Mouse (Mus musculus): Measurements from ENCODE around the gene Lhfp.
"Not testable (repeated sequence)": the region's sequence is repeated elsewhere in the genome, so short reads cannot be mapped to it uniquely, and the experiment has no call there.

Gene Lhfp

DNA sequence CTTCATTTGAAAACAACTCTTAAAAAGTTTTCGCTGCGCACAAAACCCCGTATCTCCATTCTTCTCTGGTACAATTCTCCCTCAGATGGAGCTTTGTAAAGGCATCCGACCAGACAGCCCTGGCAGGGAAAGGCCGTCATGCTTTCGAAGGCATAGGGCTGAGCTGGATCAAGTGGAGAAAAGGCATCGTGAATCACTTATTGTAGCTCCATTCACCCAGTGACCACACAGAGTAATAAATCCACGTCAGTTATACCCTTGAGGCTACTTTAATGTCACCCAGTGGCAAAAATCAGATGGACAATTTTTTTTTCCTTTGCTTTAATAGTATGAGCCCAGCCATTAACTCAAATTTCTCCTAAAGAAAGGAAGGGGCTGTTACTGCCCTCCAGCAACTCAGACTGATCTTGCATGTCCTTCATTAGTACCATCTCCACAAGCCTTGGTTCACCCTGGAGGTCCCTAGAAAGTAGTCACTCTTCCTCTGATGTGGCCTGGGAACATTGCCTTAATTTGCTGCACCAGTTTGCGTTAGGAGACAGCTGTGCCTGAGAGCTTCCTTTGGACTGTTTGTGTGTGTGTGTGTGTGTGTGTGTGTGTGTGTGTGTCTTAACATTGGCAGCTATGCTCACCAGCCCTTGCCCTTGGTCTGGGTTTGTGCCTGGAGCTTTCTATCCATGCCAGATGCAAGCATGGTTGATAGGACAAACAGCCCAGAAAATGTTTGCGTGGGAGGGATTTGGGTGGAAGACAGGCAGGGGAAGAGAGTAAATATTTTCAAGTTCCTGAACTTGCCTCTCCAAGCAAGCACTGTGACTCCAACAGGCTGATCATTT lies 169.6 kb downstream of the Lhfp start:
- DNase-seq (ENCODE audit: low read depth in 2 of 2, low spot score in 2 of 2) = no peak

DNA sequence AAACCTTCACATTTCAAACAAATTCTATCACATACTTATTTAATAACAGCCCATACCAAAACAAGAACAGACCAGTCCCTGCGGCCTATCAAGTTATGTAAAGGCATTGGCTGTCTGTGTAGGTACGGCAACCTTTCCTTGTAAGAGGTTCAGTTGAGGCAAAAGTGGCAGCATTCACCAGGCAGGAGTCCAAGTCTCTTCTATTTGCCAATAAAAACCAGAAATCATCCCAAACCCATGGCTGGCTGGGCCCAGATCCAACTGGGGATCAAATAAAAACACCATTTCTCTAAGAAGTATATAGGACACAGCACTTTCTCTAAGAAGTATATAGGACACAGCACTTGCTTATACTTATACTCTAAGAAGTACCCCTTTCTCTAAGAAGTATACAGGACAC lies 171.3 kb downstream of the Lhfp start:
- DNase-seq (ENCODE audit: low read depth in 2 of 2, low spot score in 2 of 2) = no peak

DNA sequence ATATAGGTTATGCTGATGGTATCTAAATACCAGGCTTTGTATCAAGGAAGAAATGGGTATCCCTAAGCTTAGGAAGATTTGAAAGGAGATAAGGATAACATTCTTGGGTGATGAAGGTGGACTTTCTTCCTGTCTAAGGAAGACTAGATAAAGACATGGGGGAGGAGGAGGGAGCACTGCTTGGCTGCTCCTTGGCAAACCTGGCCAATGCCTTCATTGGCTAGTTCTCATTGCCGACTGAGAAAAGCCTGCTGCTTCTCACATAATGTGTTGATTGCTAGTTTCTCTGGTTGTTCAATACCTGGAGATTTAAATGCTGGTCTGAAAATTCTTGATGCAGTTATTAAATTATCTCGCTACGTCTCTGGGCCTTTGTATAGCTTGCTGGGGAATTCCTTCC lies 172.0 kb downstream of the Lhfp start:
- DNase-seq (ENCODE audit: low read depth in 2 of 2, low spot score in 2 of 2) = no peak

DNA sequence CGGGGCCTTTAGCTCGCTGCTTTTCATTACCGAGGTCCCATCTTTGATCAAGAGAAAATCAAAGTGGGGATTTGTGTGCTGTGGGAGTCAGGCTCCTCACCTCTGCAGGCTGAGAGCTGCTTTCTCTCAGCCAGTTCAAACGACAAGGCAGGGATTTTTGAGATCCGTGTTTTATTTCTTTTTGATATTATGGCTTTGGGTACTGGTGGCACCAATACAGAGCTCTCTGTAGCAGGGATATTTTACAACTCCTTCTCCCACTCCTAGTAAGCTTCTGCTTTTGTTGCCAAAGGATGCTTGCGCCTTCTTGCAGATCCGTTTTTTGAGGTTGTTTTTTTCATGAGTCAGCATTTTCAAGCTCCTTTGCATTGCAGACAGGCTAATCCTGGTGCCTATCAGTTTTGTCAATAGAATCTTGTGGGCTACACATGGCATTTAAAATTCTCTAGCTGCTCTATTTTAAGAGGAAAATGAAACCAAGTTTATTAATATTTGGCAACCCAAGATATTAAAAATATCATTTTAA lies 172.5 kb downstream of the Lhfp start:
- DNase-seq (ENCODE audit: low read depth in 2 of 2, low spot score in 2 of 2) = no peak

DNA sequence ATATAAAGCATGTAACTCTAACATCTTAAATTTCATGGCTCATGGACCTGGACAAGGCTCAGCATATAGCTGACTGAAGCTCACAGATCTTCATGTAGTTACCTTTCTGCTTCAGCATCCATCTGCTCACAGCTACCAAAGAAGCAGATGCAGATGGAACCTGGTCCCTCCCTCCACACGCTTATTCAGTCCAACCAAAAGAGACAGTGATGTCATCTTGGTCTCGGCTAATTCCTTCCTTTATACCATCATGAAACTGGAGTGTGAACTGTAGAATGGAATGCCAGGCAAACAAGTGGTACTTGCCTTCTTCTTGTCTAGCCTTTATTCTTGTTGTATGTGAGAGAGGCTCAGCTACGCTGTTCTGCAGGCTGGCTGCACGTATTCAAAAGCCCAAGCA lies 173.1 kb downstream of the Lhfp start:
- DNase-seq (ENCODE audit: low read depth in 2 of 2, low spot score in 2 of 2) = no peak

DNA sequence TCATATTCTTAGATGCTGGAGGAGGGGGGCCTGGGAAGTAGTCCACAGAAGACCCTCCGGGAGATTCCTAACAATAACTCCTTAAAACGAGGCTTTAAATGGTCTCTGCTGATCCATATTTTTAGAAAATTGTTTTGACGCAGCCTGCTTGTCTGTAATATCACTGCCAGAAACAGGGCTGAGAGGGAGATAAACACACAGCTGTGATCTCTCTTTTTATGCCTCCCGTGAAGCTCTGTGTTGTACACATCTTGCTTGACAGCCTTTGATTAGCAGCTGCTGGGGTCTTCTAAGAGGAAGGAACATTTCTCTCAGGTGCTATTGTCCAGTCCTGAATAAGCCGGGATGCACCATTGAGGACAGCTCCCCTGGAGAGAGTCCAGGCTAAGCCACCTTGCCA lies 176.4 kb downstream of the Lhfp start:
- no peak for DNase-seq (ENCODE audit: low read depth in 2 of 2, low spot score in 2 of 2)

DNA sequence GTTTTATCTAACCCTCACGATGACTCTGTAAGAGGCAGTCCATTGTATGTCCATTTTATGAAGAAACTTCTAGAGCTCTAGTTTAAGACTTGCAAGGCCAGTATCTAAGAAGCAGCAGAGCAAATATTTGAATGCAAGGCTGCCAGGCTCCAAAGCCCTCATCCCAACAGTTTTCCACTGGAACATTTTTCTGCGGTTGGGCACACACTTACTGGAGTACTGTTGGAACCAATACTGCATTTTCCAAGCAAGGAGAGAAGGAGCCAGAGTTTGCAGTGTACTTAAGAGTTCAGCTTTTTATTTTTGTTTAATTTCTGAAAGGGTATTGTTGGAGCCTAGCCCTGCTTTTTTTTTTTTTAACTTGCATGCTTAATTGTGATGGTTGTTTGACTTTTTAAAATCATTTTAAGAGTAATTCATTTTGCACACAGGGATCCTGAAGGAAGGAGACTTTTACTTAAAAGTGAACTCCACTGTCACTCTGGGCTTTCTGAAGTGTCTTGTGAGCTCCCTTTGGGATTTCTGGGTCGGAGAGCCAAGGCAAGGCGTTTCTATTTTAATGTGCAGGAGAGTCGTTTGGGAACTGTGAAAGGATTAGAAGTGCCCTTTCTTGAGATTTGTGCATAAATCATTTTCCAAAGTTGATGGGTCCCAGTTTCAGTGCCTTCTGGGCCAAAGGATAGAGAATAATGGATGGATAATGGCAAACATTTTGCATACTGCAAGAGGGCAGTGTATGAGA lies 180.4 kb downstream of the Lhfp start:
- DNase-seq (ENCODE audit: low read depth in 2 of 2, low spot score in 2 of 2) = no peak

DNA sequence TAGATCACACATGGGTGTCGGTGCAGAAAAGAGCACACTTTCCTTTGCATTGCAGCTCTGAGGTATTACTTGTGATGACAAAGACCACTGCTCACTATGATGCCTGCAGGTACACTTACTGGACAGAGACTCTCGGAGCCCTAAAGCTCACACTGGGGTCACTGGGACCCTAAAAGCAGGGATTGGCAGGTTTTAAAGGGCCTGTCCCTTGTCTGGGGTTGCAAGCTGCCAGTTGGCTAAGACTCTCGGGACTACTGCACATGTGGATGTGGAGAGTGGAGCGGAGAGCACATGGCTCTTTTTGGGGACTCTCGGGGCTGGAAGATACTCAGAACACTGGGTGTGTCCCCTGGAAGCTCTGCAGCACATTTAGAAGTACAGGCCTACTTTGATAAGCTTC lies 182.8 kb downstream of the Lhfp start:
- DNase-seq (ENCODE audit: low read depth in 2 of 2, low spot score in 2 of 2) = no peak

DNA sequence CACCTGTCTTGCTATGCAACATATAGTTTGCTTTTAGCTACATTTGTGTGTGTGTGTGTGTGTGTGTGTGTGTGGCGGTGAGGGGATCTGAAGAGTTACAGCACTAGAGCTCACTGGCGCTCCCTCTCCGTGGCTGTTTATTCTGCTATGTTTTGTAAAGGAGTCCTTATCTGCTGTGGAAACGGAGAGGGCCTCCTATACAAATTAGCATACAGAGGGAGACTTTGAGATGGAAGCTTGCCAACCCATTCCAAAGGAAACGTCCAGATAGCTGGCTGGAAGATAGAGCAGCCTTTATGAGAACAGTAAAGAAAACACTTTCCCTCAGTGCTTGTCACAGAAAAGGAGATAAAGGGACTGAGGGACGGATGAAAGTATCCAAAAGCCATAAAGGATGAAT lies 184.4 kb downstream of the Lhfp start:
- DNase-seq (ENCODE audit: low read depth in 2 of 2, low spot score in 2 of 2) = no peak

DNA sequence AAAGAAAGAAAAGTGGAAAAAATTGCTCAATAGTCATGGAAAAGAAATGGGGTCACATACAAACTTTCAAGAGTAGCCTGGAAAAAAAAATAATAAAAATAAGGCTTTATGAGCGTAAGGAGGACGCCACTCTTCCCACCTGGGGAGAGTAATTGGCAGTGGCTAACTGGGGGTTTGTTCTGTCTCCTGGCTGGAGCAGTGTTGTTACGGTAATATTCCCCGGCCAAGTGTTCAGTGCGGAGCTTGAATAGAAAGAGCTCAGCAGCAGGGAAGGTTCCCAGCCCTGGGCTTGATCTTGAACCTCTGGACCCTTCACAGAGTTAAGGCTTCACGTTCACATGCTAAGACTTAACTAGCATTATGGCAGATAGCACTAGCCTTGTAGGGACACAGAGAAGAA lies 184.9 kb downstream of the Lhfp start:
- DNase-seq (ENCODE audit: low read depth in 2 of 2, low spot score in 2 of 2) = no peak

DNA sequence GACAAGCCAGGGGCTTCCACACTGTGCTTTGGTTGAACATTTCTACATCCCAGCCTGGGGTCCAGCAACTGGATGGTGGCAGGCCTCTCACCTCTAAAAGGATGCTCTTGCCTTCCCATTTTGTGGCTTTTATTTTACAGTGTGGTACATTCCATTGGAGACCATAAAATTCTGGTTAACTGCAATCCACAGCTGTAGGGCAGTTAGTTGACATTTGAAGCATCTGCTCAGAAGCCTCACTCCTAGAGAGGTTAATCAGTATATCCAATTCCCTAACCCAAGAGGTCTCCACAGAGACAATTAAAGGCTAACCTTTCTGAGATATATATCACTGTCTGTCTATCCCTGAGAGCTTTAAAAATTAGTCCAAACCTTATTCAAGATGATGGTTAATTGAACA lies 186.5 kb downstream of the Lhfp start:
- DNase-seq (ENCODE audit: low read depth in 2 of 2, low spot score in 2 of 2) = no peak

DNA sequence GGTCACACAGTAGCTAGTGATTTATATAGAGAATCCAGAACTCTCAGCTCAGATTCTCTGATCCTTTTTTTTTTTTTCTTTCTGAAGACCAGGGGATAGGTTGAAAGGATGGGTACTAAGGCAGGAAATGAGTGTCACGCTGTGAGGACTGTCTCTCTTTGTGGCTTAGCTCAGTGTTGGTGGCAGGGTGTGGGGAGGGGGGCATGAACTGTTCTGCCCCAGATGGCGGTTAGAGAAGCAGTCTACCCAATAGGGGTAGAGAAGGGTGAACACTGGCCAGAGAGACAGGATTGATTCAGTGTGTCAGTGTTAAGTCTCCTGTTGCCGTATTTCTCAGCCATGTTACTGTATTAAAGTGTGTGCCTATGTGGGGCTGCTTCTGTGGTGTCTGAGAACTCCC lies 189.2 kb downstream of the Lhfp start:
- DNase-seq (ENCODE audit: low read depth in 2 of 2, low spot score in 2 of 2) = no peak

DNA sequence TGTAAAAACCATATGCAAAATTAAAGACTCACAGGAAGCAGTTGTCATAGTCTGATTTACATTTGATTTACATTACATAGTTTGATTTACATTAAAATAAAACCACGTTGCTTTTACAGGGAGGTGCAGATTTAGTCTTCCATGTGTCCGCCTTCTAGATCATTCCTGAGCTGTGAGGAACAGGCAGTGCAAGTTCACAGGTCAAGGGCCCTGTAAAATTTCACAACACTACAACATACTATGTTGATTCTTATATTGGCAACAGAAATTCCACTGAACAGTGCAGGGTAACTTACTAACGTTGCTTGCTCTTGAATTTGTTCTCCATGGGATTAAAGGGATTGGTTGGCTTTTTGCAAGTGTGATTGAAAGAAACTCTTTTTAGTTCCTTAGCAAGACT lies 189.8 kb downstream of the Lhfp start:
- no peak for DNase-seq (ENCODE audit: low read depth in 2 of 2, low spot score in 2 of 2)

DNA sequence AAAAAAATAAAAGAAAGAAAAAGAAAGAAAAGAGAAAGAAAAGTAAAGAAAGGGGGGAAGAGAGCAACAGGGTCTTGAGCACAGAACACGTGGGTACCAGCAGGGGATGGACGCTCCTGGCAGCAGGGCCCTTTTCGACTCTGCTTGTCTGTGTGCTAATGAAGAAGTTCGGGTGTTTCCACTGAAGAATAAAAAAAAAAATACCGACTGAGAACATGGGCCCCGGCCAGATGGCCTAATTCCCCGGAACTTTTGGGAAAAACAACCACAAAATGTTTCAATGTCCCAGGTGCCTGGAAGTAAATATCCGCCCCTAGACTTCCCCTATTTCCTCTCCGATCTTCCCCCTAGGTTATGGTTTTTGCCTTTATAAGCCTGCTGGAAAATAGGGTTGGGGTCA lies 191.1 kb downstream of the Lhfp start:
- not testable (repeated sequence) for DNase-seq (ENCODE audit: low read depth in 2 of 2, low spot score in 2 of 2)

DNA sequence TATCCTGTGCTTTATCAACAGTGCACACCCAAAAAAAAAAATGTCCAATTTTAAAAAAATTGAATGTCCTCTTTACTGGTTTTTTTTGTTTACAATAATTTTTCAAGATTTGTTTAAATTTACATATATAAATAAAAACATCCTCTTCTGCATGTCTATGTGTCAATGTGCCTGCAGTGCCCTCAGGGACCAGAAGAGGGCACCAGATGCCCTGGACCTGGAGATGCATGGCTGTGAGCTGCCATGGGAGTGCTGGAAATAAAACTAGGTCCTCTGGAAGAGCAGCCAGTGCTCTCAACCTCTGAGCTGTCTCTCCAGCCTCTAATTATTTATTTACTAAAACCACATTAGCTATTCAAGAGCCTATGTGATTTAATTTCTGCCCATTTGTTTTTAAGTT lies 193.4 kb downstream of the Lhfp start:
- DNase-seq (ENCODE audit: low read depth in 2 of 2, low spot score in 2 of 2) = no peak

DNA sequence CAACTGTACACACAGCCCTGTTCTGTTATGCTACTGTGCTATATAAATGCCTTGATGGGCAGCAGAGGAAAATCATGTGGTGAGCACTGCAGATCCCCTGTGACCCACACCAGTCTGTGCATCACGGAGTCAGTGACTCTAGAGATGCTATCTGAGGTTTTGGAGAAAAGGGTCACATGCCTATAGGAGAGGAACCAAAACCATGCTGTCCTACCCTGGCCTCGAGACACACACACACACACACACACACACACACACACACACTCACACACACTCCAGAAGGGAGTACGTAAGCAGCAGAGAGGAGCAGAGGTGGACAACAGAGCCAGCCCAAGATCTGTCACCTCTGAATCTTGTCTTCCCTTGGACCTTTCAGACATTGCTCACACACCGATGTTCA lies 195.1 kb downstream of the Lhfp start:
- no peak for DNase-seq (ENCODE audit: low read depth in 2 of 2, low spot score in 2 of 2)

DNA sequence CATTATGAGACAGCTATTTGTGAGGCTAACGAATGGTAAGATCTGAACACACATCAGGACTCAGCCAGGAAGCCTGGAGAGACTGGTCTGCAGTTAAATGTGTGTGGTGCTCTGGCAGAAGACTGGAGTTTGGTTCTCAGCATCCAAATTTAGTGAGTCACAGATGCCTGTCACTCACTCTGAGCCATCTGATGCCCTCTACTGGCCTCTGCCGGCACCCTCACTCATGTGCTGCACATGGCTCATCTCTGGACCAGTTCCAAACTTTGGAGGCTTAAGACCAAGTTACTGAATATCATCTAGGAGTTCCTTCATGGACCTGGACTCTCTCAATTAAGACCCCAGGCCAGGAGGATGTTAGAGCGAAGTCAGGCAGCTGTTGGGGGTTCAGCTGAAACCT lies 198.8 kb downstream of the Lhfp start:
- no peak for DNase-seq (ENCODE audit: low read depth in 2 of 2, low spot score in 2 of 2)

DNA sequence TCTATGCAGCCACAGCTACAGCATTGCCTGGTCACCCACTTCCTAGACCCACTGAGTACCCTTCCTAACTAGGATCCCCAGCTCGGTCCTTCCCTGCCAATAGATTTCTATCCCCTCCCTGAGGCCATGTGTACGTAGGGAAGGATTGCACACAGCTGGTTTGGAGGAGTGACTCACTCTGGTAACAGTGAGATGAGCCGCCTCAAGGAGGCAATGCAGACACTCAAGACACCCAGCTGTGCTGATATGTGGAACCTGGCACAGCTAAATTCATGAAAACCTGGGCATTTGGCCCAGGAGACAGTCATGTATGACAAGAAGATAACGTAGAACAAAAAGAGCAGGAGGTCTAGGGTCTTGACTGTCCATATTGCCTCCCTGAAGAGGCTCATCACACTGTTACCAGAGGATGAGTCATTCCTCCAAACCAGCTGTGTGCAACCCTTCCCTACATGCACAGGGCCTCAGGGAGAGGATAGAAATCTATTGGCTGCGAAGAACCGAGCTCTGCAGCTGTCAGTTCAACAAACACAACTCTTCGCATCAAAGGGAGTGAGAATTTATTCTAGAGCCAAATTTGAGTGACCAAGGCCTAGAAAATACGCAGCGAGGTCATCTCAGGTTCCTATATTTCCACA lies 204.4 kb downstream of the Lhfp start:
- no peak for DNase-seq (ENCODE audit: low read depth in 2 of 2, low spot score in 2 of 2)

DNA sequence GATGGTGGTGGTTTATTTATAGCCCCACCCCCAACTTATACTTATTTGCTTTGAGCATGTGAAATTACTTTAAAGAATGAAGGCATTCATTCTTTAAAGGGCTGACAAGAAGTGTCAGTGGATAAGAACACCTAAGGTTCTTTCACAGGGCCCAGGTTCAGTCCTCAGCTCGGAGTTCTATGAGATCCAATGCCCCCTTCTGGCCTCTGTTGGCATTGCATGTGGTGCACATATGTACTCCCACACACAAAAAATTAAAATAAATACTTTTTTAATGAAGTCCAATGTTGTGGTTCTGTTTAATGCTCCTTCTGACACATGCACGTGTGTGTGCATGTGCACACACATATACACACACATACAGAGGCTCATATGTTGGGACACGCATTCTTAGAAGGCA lies 205.8 kb downstream of the Lhfp start:
- DNase-seq (ENCODE audit: low read depth in 2 of 2, low spot score in 2 of 2) = peak in 1 of 2 experiments; percentile 24

DNA sequence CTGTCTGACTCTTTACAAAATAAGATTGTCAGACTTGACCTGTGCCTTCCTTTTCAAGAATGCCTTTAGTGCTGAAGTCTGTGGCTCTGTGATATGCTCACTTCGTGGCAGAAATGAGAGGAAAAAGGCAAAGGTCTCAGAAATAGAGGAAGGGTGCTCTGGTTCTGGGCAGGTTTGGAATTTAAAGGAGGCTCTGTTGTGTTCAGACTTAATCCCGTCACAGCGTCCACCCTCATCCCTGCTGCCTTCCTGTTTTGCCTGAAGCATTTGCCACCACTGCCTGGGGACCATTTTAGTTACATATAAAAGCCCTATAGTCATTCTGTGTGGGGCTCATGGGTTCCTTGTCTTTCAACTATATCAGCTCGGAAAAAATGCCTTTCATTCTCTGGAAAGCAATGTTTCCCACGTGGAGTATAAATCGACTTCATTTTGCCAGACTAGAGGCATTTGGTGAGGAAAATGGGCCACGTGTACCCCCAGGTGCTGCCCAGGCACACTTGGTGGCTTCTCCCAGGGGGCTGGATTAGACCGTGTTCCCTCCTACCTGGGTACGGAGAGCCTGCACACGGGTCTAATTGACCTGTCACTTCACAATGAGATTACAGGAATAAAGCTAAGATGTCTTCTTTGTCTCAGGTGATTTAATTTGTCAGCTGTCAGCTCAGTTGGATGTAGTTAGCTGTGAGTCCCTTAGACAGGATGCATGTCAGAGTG lies 207.0 kb downstream of the Lhfp start:
- no peak for DNase-seq (ENCODE audit: low read depth in 2 of 2, low spot score in 2 of 2)

DNA sequence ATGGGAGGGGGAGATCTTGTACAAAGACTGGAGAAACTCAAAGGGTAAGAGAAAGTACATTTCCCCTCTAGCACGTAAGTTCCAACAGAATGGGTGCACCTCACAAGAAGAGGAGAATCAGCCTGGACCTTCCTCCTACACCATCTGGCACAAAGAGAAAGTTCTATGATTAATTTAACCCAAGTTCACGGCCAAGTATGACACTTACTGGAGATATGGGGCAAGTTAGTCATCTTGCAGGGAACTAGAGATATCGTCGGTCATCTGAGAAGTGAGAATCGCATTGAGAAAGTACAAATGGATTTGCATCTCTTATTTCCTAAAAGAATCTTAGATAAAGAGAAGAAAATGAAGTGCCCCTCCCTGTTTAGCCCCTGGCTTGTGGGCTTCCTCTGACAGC lies 211.2 kb downstream of the Lhfp start:
- no peak for DNase-seq (ENCODE audit: low read depth in 2 of 2, low spot score in 2 of 2)
